ENCODE assay signal across 10 mouse cellular contexts in genomic region chr6:34907121-34907614, GRCm38 (mm10). TPM values are rescaled to one million over a fixed set of nuclear protein-coding genes. Genes with fewer than 3 reads are reported as not detected.
DNase-seq lines count a peak whose midpoint lies in the region.
"Had no signal": no experiment of that assay in that cellular context is flagged by ENCODE, and none has a peak within 500 bp of the region (broad histone marks: within the 10 kb centered on the region; RNA-seq: fewer than 3 reads in every experiment).

No protein-coding gene starts in this region.

- intact Hi-C loops in heart, postnatal 25 days (cut with DNase I) = loop anchor here (5.0 kb wide), 1 partner anchor 125 kb away; the partner anchor contains the start of gene Agbl3

- DNase-seq in heart, adult 18-20 months = peak; percentile 54 to 55
- no peak for DNase-seq in heart, postnatal 25 days (ENCODE audit: low spot score)
- DNase-seq in retina, postnatal 1 day = peak; percentile 16
- DNase-seq in retina, embryonic 14.5 days (ENCODE audit: low spot score) = no peak
- peak; percentile 50 for DNase-seq in kidney, postnatal 14 days
- peak; percentile 64 for DNase-seq in skeletal muscle tissue, adult 2 months (ENCODE audit: low read depth, low spot score)
- DNase-seq in adrenal gland, adult 8-10 months = no peak
- no peak for DNase-seq in right cerebral cortex, adult 18-20 months

RNA-seq across cellular contexts. Expression of gene Wdr91, which starts 3.5 kb away (rescaled TPM):
- 10 to 100 TPM; 14.1 to 14.5 TPM for total RNA-seq in heart, adult 18-20 months (2021)
- total RNA-seq in heart, postnatal 25 days (2021) = 10 to 100 TPM; 12.0 to 13.5 TPM
- 10 to 100 TPM; 11.2 to 24.0 (median 17.3) TPM for total RNA-seq in adrenal gland, adult 8-10 months (2022)

RNA-seq across cellular contexts. Expression of gene Stra8, which starts 12.8 kb away (rescaled TPM):
- total RNA-seq in heart, adult 18-20 months (2021) = not detected
- not detected for total RNA-seq in heart, postnatal 25 days (2021)
- not detected for total RNA-seq in adrenal gland, adult 8-10 months (2022)
- total RNA-seq: heart, postnatal 36 days; layer of hippocampus, adult 18-20 months had no signal

RNA-seq across cellular contexts. Expression of gene Cyren, which starts 29.3 kb away (rescaled TPM):
- 1 to 10 TPM; 3.6 to 5.2 TPM for total RNA-seq in heart, adult 18-20 months (2021)
- total RNA-seq in heart, postnatal 25 days (2021) = 1 to 10 TPM; 3.8 to 4.1 TPM
- total RNA-seq in adrenal gland, adult 8-10 months (2022) = 1 to 10 TPM; 6.9 to 9.0 (median 7.9) TPM

RNA-seq across cellular contexts. Expression of gene Tmem140, which starts 44.2 kb away (rescaled TPM):
- 10 to 100 TPM; 26.5 to 32.4 TPM for total RNA-seq in heart, adult 18-20 months (2021)
- total RNA-seq in heart, postnatal 25 days (2021) = 10 to 100 TPM; 20.0 to 25.3 TPM
- 10 to 100 TPM; 14.1 to 33.3 (median 18.4) TPM for total RNA-seq in adrenal gland, adult 8-10 months (2022)

Comparison
In these comparisons a context has a peak if more than half of its experiments do, and no peak if none do; other contexts are left out.
1. DNase-seq: peak in heart, adult 18-20 months (2 of 2), retina, postnatal 1 day (single experiment), kidney, postnatal 14 days (single experiment) and skeletal muscle tissue, adult 2 months (single experiment); none in heart, postnatal 25 days (single experiment), retina, embryonic 14.5 days (single experiment), adrenal gland, adult 8-10 months (single experiment) and right cerebral cortex, adult 18-20 months (single experiment).